Mouse (Mus musculus) heart, postnatal 0 days (tissue): ENCODE results near the gene Abhd6.

Source experiments
- CTCF ChIP-seq: IDR thresholded peaks from 2 replicates; pipeline ENCODE4 v1.5.1; 2016; ENCODE audit warnings: antibody characterized with exemption, control low read depth, low read depth
- EP300 ChIP-seq: IDR thresholded peaks from 2 replicates; pipeline ENCODE4 v1.6.1; 2016; ENCODE audit warnings: antibody characterized with exemption, low read depth

DNA sequence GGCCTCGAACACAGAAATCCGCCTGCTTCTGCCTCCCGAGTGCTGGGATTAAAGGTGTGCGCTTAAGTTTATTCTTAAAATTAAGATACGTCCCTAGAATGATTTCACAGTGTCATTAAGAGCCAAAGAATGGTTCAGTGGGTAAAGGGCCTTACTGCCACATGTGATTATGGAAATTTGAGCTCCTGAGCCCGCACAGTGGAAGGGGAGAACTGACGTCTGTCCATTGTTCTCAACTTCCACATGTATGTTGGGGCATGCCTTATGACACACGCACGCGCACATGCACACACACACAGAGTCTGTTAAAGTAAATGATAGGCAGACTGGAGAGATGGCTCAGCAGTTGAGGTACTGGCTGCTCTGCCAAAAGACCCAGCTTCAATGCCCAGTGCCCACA is 22.2 kb downstream of the Abhd6 start:
- no peak for TF ChIP-seq CTCF
- no peak for TF ChIP-seq EP300
